Mouse (Mus musculus) bone marrow, adult 2 months (tissue): ENCODE measurements around the gene Gpr143.
"Not testable (repeated sequence)": the region's sequence is repeated elsewhere in the genome, so short reads cannot be mapped to it uniquely, and the experiment has no call there.

Experiments
- CTCF ChIP-seq: fragments of 200-500 bp; IDR thresholded peaks from 2 replicates; pipeline ENCODE4 v1.5.1; 2011; ENCODE audit warnings: low read length, control low read depth; ENCODE audit not compliant: control insufficient read depth, insufficient read depth
- POLR2A ChIP-seq: fragments of 200-500 bp; IDR thresholded peaks from 2 replicates; pipeline ENCODE4 v1.6.1; 2011; ENCODE audit warnings: low read depth, mild to moderate bottlenecking, control low read depth, low read length, borderline replicate concordance; ENCODE audit not compliant: control insufficient read depth

DNA sequence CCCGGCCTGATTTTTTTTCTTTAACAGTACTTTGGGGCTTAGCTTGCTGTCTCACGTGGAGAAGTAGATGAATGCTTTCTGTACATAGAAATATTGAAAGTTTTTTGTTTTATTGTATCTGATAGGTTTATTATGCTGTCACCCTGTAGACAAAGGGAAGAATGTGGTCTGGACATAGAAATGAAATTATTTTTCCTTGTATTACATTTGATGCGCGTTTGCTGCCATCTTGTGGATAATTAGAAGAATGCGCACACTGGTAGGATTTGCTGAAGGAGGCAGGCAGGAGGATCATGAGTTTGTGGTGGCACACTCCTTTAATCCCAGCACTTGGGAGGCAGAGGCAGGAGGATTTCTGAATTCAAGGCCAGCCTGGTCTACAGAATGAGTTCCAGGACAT, 53.2 kb downstream of the Gpr143 start:
- TF ChIP-seq POLR2A, CTCF: not testable (repeated sequence)
